Mouse (Mus musculus): ENCODE data around the gene Nsf.

Gene Nsf

GRCm38 (mm10) chr11:103953896-103954292 is at the start of gene Nsf:
Gene Nsf, minus strand, starts transcription at chr11:103954056.
- DNase-seq (ENCODE audit: low spot score): peak; percentile 90

DNA sequence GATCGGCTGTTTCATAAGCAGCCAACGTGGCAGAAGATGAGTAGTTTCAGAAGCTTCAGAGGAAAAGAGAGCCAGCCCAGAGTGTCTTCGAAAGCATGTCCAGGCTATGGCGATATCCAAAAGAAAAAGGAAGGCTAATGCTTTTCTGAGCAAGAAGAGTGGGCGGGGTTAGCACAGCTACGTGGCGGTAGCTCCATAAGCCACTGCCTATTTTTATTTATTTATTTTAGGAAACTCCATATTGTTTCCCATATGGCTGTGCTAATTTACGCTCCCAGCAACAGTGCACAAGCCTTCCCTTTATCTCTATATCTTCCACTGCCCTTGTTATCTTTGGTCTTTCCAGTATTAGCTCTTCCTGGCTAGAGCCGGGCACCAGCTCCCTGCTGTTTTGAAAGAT is 49.5 kb upstream of the Nsf start:
- DNase-seq (ENCODE audit: low spot score): no peak

DNA sequence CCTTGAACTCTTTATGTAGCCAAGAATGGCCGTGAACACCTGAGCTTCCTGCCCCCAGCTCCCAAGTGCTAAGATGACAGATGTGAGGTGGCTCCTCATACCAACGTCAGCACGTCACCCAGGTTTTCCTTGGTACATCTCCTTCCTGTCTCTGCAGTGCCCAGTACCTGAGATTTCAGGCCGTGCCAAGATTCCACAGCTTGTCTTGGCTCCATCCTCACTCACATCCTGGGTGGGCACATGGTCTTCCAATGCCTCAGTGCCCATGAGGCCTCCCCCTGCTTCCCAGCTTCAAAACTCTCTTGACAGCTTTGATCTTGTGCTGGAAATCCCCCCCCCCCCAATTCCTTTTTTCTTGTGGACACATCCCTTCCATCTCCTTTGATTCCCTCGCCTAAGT is 48.3 kb upstream of the Nsf start:
- no peak for DNase-seq (ENCODE audit: low spot score)

GRCm38 (mm10) chr11:104001395-104001955 is 47.6 kb upstream of the Nsf start:
- no peak for DNase-seq (ENCODE audit: low spot score)

DNA sequence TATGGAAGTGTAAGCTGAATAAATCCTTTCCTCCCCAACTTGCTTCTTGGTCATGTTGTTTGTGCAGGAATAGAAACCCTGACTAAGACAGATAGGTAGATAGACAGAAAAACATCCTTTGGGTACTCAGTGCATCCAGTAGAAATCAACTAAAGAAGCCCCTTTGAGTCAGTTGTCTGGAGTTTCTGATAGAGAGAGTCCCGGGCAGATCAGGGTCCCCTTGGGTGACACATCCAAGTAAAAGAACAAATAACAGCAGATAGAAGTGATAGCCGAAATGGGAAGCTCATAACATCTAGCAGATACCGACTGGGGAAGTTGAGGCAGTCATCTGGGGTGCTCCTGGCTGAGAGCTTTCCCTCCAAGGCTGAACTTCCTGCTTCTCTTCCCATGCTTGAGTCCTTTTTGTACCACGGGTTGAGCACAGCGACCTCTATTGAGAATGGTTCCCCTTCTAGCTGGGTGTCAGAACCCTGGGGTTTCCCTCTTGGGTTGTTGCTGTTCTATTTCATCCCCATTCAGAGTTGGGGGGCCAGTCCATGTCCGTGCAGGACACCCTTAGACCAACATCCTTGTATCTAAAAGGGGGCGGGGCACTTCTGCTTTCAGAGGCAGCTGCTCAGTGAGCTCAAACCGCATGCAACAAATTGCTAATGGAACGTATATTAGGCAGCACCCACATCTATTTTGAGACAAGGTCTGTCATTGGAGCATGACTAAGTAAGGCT is 47.0 kb upstream of the Nsf start:
- no peak for DNase-seq (ENCODE audit: low spot score)

DNA sequence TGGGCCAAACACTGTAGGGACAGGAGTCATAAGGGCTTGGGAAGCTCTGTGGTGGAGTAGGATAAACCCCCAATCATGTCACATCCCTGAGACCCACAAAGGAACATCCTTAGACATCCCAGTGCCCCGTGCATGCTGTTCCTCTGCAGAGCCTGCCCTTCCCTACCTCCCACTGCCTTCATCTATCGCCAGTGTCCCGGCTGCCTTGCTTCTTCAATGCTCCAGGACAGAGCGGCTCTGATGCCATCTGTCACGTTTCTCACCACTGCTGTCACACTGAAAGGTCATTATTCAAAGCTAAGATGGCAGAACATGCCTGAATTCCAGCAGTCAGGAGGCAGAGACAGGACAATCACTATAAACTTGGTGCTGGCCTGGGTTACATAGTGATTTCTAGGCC is 44.9 kb upstream of the Nsf start:
- no peak for DNase-seq (ENCODE audit: low spot score)

GRCm38 (mm10) chr11:103997385-103997784 is 43.5 kb upstream of the Nsf start:
- DNase-seq (ENCODE audit: low spot score): peak; percentile 84

- DNase-seq (ENCODE audit: low spot score): no peak
Observed at GRCm38 (mm10) chr11:103992638-103993037, 38.8 kb upstream of the Nsf start.

DNA sequence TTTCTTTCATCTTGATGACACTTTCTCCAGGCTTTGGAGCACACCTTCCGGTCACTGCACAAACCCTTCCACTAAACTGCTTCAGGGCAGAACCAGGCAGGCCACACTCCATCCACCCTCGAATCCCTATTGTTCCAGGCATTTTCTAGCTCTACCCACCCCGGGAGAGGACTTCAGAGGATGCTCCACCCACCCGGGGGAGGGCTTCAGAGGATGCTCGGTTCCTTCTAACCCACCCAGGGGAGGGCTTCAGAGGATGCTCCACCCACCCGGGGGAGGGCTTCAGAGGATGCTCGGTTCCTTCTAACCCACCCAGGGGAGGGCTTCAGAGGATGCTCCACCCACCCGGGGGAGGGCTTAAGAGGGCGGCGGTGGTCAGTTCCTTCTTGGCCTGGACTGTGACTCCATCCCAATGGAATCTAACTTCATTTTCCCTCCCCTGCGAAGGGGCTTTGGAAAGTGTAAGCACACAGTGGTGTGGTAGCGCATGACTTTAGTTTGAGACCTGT is 36.2 kb upstream of the Nsf start:
- DNase-seq (ENCODE audit: low spot score): peak; percentile 69

- DNase-seq (ENCODE audit: low spot score): peak; percentile 93
Observed at GRCm38 (mm10) chr11:103987423-103987822, 33.6 kb upstream of the Nsf start.

DNA sequence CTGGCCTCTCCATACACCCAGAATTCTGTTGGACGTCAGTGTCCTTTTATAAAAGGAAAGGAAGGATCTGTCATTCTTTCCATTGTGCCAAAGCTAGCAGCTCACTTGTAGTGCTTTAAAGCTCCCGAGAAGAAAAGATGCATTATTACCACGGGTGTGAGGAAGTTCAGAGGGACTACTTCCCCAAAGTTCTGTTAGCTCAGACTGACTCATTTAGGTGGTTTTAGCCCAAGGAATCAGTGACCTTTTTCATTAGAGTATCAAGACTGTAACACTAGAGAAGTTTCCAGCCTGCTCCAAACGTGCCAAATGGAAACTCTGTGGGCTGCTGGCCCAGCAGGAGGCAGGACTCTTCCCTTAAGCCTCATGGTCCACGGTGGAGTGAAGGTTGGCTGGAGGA is 30.2 kb upstream of the Nsf start:
- DNase-seq (ENCODE audit: low spot score): no peak

DNA sequence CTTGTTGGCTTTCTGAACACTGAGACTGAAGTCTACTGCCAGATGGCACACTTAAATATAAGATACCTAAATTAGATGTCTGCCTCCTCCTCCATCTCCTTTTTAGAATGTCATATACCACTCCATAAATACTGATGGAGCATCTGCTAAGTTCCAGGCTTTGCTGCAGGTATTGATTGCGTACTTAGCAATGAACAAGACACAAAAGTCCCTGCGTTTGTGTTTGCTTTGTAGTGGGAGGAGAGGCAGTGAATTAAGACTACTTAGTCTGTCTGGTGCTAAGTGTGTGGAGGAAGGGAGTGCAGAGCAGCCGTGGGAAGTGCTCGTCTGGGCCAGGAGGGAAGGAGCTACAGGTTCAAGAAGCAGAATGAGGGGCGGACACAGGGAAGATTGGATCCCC is 28.0 kb upstream of the Nsf start:
- DNase-seq (ENCODE audit: low spot score): no peak

DNA sequence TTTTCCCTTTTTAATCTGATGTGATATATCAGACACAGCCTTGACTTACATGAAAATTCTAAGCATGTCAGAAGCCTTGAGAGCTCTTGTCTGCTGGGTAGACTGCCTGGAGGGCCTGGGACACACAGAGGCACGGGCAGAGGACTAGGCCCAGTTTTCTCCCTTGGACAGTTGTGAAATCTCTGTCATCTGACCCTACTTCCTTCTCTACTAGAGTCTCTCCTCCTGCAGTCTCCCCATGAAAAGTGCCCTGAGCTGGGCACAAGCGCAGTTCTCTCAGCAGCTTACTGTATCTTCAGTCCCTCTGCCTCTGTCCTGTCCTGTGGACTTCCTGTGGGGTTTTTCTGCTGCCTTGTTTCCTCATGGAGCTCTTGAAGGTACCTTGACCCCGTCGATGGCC is 25.5 kb upstream of the Nsf start:
- no peak for DNase-seq (ENCODE audit: low spot score)

GRCm38 (mm10) chr11:103970876-103971275 is 17.0 kb upstream of the Nsf start:
- DNase-seq (ENCODE audit: low spot score): no peak

- DNase-seq (ENCODE audit: low spot score): no peak
Observed at GRCm38 (mm10) chr11:103969278-103969677, 15.4 kb upstream of the Nsf start.

DNA sequence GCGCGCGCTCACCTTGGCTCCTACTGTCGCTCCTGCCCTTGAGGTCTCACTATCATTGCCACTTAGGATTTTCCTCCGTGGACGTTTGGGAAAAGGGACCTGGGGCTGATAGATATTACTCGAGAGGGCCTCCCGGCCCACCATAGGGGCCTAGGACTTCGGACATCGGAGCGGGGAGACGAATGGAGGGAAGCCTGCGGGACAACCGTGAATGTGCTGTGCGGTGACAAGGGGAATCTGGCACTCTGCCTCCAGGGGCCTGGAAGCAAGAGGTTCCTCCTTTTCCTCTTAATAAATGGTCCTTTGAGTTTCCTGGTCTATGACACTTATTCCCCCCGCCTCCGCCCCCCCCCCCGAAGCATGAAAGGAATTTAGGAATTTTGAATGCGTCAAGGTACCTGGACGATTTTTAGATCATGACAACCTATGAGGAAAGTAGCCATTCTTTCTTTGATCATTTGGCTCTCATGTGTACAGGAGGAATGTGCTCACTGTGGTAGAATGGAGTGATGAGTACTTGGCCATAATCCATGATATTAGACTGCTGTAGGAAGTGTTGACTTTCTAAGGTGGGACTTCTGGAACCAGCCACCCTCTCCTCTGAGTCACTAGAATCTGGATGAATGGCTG is 13.4 kb upstream of the Nsf start:
- no peak for DNase-seq (ENCODE audit: low spot score)

GRCm38 (mm10) chr11:103956866-103957265 is 3.0 kb upstream of the Nsf start:
- DNase-seq (ENCODE audit: low spot score): no peak

- peak; percentile 31 for DNase-seq (ENCODE audit: low spot score)
Observed at GRCm38 (mm10) chr11:103953032-103953895, 592 bp downstream of the Nsf start.

GRCm38 (mm10) chr11:103952635-103953031 is 1.2 kb downstream of the Nsf start:
- no peak for DNase-seq (ENCODE audit: low spot score)

DNA sequence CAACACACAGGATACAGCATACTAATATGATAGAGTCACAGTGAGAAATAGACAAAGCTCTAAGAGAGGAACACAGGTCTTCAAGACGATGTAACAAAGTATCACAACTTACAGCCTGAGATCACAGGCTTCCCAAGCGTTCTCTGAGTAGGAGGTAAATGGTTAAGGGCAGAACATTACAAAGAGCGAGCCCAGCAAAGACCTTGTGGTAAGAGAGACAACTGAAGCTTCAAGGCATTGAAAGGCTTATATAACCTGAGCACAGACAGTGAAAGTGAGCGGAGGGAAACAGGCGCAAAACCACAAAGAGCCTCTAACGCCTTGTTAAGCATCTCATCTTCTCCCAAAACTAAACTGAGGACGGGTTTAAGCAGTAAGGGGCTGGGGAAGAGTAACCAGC is 2.8 kb downstream of the Nsf start:
- DNase-seq (ENCODE audit: low spot score): no peak

- DNase-seq (ENCODE audit: low spot score): no peak
Observed at GRCm38 (mm10) chr11:103948952-103949351, 4.9 kb downstream of the Nsf start.

DNA sequence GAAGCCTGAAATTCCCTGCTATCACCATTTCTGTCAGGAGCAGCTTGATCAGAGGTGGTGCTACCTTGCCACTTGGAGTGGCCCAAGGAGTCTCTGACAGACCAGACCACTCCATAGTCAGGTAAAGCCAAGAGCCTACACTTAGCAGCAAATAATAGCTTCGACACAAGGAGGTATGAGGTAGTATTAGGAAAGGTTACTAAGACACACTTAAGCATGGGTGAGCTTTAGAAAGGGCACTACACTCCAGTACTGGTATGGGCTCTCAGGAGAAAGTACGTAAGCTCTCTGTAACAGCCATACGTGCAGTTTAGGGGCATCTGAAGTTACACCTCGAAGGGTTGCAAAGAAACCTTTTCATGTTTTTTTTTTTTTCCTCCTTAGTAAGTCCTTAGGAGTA is 11.1 kb downstream of the Nsf start:
- DNase-seq (ENCODE audit: low spot score): no peak

Measured in embryo, embryonic 10 days (tissue).